Mouse (Mus musculus): ENCODE measurements around the gene Spi1. TPM values are rescaled to one million over a fixed set of nuclear protein-coding genes. Genes with fewer than 3 reads are reported as not detected.

Gene Spi1
- polyA plus RNA-seq, 1 experiment = 65.7 TPM

DNA sequence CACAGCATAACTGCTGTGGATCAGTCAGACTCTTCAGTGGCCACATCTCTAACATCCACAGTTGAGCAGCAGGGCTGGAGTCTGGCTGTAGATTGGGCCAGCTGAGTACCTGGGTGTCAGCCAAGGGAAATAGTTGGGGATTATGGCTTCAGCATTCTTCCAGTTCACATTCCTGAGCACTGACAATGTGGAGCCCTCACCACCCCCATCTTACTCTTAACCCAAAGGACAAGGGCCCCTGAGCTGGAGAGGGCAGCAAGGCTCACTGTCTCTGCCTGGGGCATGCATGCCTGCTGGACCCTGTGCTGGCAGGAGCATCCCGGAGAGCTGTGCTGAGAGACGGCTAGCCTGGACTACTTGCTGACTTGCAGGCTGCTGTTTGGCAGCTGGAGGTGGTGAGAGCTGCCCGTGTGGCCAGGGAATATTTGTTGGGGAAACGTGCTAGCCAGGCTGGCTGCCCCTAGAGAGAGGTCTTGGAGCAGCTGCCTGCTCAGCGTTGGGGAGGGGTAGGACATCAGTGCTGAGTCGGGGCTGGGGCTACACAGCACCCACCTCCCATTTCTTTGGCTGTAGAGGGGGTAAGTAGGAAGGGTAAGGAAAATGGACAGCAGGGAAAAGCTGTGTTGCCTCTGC, 20.2 kb upstream of the Spi1 start:
- H3K4me1 ChIP-seq (ENCODE audit: control insufficient read depth, insufficient read depth, low read length) = no peaks in the 10 kb centered on the region; the same call in 1 of the 2 replicates
- H3K27ac ChIP-seq (ENCODE audit: control insufficient read depth, insufficient read depth, low read depth, low read length, poor library complexity) = no peak overlapping the region
- 84% methylated on average over 6 of the region's 6 CpGs for WGBS
- H3K4me3 ChIP-seq (replicated peaks; ENCODE audit: control insufficient read depth, low read depth, low read length) = no peak overlapping the region
- TF ChIP-seq CTCF (IDR thresholded peaks at IDR 0.05; ENCODE audit: control insufficient read depth, insufficient read depth, low read length) (no peak), POLR2A (IDR thresholded peaks at IDR 0.05; ENCODE audit: borderline replicate concordance, control insufficient read depth, low read depth, low read length) (no peak)

- TF ChIP-seq POLR2A (IDR thresholded peaks at IDR 0.05; ENCODE audit: borderline replicate concordance, control insufficient read depth, low read depth, low read length) (no peak), CTCF (IDR thresholded peaks at IDR 0.05; ENCODE audit: control insufficient read depth, insufficient read depth, low read length) (no peak)
- Histone ChIP-seq H3K4me1 (ENCODE audit: control insufficient read depth, insufficient read depth, low read length) (no peaks in the 10 kb centered on the region; the same call in 1 of the 2 replicates), H3K27ac (ENCODE audit: control insufficient read depth, insufficient read depth, low read depth, low read length, poor library complexity) (no peak overlapping the region), H3K4me3 (replicated peaks; ENCODE audit: control insufficient read depth, low read depth, low read length) (no peak overlapping the region)
- 92% methylated on average over 16 of the region's 16 CpGs for WGBS
These were observed 19.2 kb upstream of the Spi1 start for GRCm38 (mm10) chr2:91062779-91063606.

GRCm38 (mm10) chr2:91064211-91064610, 18.0 kb upstream of the Spi1 start:
- H3K4me3 ChIP-seq (replicated peaks; ENCODE audit: control insufficient read depth, low read depth, low read length) = no peak overlapping the region
- TF ChIP-seq CTCF (IDR thresholded peaks at IDR 0.05; ENCODE audit: control insufficient read depth, insufficient read depth, low read length) = no peak
- no peak for TF ChIP-seq POLR2A (IDR thresholded peaks at IDR 0.05; ENCODE audit: borderline replicate concordance, control insufficient read depth, low read depth, low read length)
- H3K27ac ChIP-seq (ENCODE audit: control insufficient read depth, insufficient read depth, low read depth, low read length, poor library complexity) = no peak overlapping the region
- WGBS = 92% methylated on average over 6 of the region's 6 CpGs
- H3K4me1 ChIP-seq (ENCODE audit: control insufficient read depth, insufficient read depth, low read length) = no peaks in the 10 kb centered on the region; the same call in 1 of the 2 replicates

DNA sequence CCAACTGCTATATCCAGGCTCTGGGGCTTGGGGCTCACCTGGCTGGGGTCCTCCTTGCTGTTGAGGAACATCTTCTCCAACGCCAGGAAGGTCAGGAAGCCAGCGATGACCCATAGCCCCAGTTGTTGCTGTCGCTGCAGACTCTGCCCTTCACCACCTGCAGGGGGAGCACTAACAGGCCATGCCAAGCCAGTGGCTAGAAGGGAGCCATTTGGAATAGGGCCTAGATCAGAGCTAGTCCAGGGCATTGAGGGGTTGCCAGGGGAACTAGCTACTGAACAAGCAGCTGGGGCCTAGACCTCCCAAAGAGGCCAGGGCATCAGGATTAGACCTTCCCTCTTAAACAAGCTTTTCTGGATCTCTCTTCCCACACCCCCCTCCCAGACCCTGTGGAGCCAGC, 16.6 kb upstream of the Spi1 start:
- WGBS = 40% methylated on average over 3 of the region's 3 CpGs
- Histone ChIP-seq H3K27ac (ENCODE audit: control insufficient read depth, insufficient read depth, low read depth, low read length, poor library complexity) (no peak overlapping the region), H3K4me3 (replicated peaks; ENCODE audit: control insufficient read depth, low read depth, low read length) (no peak overlapping the region), H3K4me1 (ENCODE audit: control insufficient read depth, insufficient read depth, low read length) (no peaks in the 10 kb centered on the region; the same call in 1 of the 2 replicates)
- no peak for TF ChIP-seq POLR2A (IDR thresholded peaks at IDR 0.05; ENCODE audit: borderline replicate concordance, control insufficient read depth, low read depth, low read length)
- TF ChIP-seq CTCF (IDR thresholded peaks at IDR 0.05; ENCODE audit: control insufficient read depth, insufficient read depth, low read length) = peak; percentile 95

DNA sequence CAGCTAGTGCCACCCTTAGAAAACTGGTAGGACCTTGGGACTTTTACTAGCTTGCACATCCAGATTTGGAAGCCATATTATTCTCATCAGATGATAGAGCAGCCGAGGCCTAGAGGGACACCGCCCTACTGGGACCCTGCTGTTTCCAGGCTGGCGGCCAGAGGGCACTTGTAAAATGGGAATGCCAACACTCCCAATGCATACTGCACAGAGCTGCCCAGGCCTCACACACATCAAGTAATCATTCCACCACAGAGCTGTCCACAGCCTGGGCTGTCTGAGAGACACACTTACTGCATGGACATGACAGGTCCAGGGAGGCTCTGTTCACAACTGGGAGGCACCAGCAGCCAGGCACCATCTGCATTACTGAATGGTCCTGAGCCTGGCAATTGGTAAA, 15.7 kb upstream of the Spi1 start:
- TF ChIP-seq POLR2A (IDR thresholded peaks at IDR 0.05; ENCODE audit: borderline replicate concordance, control insufficient read depth, low read depth, low read length) (no peak), CTCF (IDR thresholded peaks at IDR 0.05; ENCODE audit: control insufficient read depth, insufficient read depth, low read length) (no peak)
- WGBS = 88% methylated on average over 3 of the region's 3 CpGs
- Histone ChIP-seq H3K27ac (ENCODE audit: control insufficient read depth, insufficient read depth, low read depth, low read length, poor library complexity) (no peak overlapping the region), H3K4me3 (replicated peaks; ENCODE audit: control insufficient read depth, low read depth, low read length) (no peak overlapping the region), H3K4me1 (ENCODE audit: control insufficient read depth, insufficient read depth, low read length) (peaks cover 4% of the 10 kb centered on the region; the same call in 1 of the 2 replicates)

- Histone ChIP-seq H3K27ac (ENCODE audit: control insufficient read depth, insufficient read depth, low read depth, low read length, poor library complexity) (no peak overlapping the region), H3K4me1 (ENCODE audit: control insufficient read depth, insufficient read depth, low read length) (peaks cover 4% of the 10 kb centered on the region; the same call in 1 of the 2 replicates), H3K4me3 (replicated peaks; ENCODE audit: control insufficient read depth, low read depth, low read length) (no peak overlapping the region)
- 91% methylated on average over 13 of the region's 13 CpGs for WGBS
- TF ChIP-seq POLR2A (IDR thresholded peaks at IDR 0.05; ENCODE audit: borderline replicate concordance, control insufficient read depth, low read depth, low read length) (no peak), CTCF (IDR thresholded peaks at IDR 0.05; ENCODE audit: control insufficient read depth, insufficient read depth, low read length) (no peak)
These were observed 13.9 kb upstream of the Spi1 start for GRCm38 (mm10) chr2:91068162-91068871.

DNA sequence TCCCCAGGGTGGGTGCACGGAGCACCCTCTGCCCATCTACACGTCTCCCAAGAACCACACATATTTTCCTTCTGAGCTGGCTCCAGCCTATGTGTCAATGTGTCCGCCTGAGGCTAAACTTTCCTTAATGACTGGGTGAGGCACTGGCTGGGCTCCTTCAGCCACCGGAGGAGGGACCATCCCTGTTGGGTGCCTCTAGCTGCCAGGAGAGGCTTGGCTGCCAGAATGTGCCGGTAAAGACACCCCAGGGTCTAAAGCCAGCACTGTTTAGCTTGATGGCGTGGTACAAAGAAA, 13.4 kb upstream of the Spi1 start:
- Histone ChIP-seq H3K4me1 (ENCODE audit: control insufficient read depth, insufficient read depth, low read length) (peaks cover 4% of the 10 kb centered on the region; the same call in 1 of the 2 replicates), H3K4me3 (replicated peaks; ENCODE audit: control insufficient read depth, low read depth, low read length) (no peak overlapping the region), H3K27ac (ENCODE audit: control insufficient read depth, insufficient read depth, low read depth, low read length, poor library complexity) (no peak overlapping the region)

More for the DNA sequence above, 13.4 kb upstream of the Spi1 start:
- TF ChIP-seq CTCF (IDR thresholded peaks at IDR 0.05; ENCODE audit: control insufficient read depth, insufficient read depth, low read length) = no peak
- TF ChIP-seq POLR2A (IDR thresholded peaks at IDR 0.05; ENCODE audit: borderline replicate concordance, control insufficient read depth, low read depth, low read length) = no peak
- 85% methylated on average over 6 of the region's 6 CpGs for WGBS

All from bone marrow, adult 2 months (tissue).